Mouse (Mus musculus) intestine, embryonic 14.5 days (tissue): ENCODE results near the gene Capn1. TPM values are rescaled to one million over a fixed set of nuclear protein-coding genes. Genes with fewer than 3 reads are reported as not detected.
A peak's percentile ranks its signal among the peaks of the same experiment; 100 is the strongest.

Experiments used
- ATAC-seq: fragments of 200-750 bp; cut with Nextera tagmentation; replicated peaks from 2 replicates; pipeline ENCODE4 v1.8.0; 2017; ENCODE audit warnings: low read depth, moderate number of reproducible peaks, moderate TSS enrichment, moderate library complexity; ENCODE audit not compliant: low FRiP score, low TSS enrichment
- DNase-seq: peaks from one replicate; pipeline ENCODE4 v3.0.0-alpha.2; 2018; ENCODE audit warnings: low spot score
- H3K27ac ChIP-seq: fragments of 300-500 bp; sonication (generic); 2 replicates; pipeline ENCODE4 v1.5.1; 2014; ENCODE audit warnings: low read depth, mild to moderate bottlenecking, control low read depth
- H3K27me3 ChIP-seq: fragments of 300-500 bp; sonication (generic); replicated peaks from 2 replicates; pipeline ENCODE4 v1.6.1; 2014; ENCODE audit warnings: low read length, control low read depth; ENCODE audit not compliant: control insufficient read depth, insufficient read depth
- H3K36me3 ChIP-seq: fragments of 300-500 bp; sonication (generic); 2 replicates; pipeline ENCODE4 v1.6.1; 2014; ENCODE audit warnings: low read length, control low read depth; ENCODE audit not compliant: control insufficient read depth, insufficient read depth
- H3K4me1 ChIP-seq: fragments of 300-500 bp; sonication (generic); replicated peaks from 2 replicates; pipeline ENCODE4 v1.6.1; 2014; ENCODE audit warnings: low read length, control low read depth, mixed read lengths; ENCODE audit not compliant: control insufficient read depth, insufficient read depth
- H3K4me2 ChIP-seq: fragments of 300-500 bp; sonication (generic); 2 replicates; pipeline ENCODE4 v1.6.1; 2014; ENCODE audit warnings: low read length
- H3K4me3 ChIP-seq: fragments of 300-500 bp; sonication (generic); 2 replicates; pipeline ENCODE4 v1.5.1; 2014; ENCODE audit warnings: low read depth, low read length, control low read depth, mixed read lengths
- H3K9ac ChIP-seq: fragments of 300-500 bp; sonication (generic); 2 replicates; pipeline ENCODE4 v1.6.1; 2014; ENCODE audit warnings: mild to moderate bottlenecking, low read length
- H3K9me3 ChIP-seq: fragments of 300-500 bp; sonication (generic); 2 replicates; pipeline ENCODE4 v1.6.1; 2016; ENCODE audit warnings: low read length, control low read depth; ENCODE audit not compliant: control insufficient read depth
- WGBS: fragments of 180-500 bp; shearing (Covaris S2); extraction: QIAGEN DNeasy Blood & Tissue Kit; methylation state at CpG from one replicate; pipeline ENCODE4 v1.1.7; 2014; 5-methylcytosine and 5-hydroxymethylcytosine counted together
- polyA plus RNA-seq: library from polyadenylated mRNA; unstranded; fragments of >200 nt; fragmentation: Nextera tagmentation; extraction: Ambion mirVana; gene quantifications from 2 replicates; pipeline ENCODE4 v1.2.1, GENCODE M21; 2014

Capn1 gene
- polyA plus RNA-seq, 1 experiment from 2014 or later, result 10.1 TPM

DNA sequence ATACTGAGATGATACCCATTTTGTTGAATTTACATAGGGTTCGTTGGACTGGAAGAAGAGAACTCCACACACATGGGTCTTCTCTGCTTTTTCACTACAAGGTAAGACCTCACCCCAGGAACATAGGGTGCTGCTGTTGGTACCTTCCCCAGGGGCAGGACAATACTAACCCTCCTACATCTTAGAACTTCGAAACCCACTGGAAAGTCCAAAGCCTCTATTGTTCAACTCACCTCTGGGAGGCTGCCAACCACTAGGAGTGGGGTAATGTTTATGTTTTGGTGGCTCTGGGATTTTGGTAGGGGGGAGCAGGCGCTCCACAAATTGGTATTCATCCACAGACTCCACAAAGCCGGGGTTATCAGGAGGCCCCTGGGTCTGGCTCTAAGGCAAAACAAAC is 41.0 kb upstream of the Capn1 start:
- DNase-seq (no peak), ATAC-seq (no peak)
- Histone ChIP-seq H3K4me2 (peak overlapping the region; percentile 89), H3K36me3 (peaks cover 64% of the 10 kb centered on the region), H3K9ac (peak overlapping the region; percentile 71), H3K4me1 (peaks cover 16% of the 10 kb centered on the region), H3K27ac (no peak overlapping the region), H3K27me3 (no peaks in the 10 kb centered on the region), H3K4me3 (peak overlapping the region; percentile 92), H3K9me3 (no peaks in the 10 kb centered on the region)
- WGBS, result 58% methylated on average over 4 of the region's 4 CpGs

DNA sequence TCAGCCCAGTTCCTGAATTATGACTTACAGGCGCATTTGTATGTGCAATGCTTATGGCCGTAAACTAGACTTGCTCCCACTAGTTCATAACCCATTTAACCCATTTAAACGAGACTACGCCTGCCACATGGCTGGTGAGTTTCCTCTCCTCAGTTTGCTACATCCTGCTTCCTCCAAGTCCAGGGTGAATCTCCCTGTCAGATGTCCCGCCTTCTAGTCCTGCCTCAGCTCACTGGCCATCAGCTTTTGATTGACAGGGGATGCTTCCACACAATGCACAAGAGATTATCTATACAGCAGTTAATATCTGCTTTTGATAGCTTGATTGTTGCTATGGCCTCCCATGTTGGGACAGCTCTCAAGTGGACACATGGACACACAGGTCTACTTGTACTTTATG is 38.6 kb upstream of the Capn1 start:
- H3K4me3 ChIP-seq, result no peak overlapping the region
- WGBS, result 81% methylated on average over 5 of the region's 5 CpGs
- H3K27me3 ChIP-seq, result no peaks in the 10 kb centered on the region

DNA sequence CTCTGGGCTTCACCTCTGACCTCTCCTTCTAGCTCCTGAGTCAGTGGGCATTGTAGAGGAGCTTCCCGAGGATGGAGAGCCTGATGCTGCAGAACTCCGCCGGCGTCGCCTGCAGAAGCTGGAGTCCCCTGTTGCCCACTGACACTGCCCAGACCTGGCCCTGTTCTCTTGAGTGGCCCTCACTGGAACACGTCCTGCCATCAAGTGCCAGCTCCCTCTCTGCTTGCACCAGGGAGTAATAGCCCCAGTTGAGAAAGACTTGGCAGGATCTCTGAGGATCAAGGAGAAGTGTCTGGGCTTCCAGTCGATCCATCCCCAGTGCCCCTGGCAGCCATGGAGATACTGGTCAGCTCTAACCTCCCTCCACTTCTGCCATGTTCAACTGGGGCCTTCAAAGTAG is 36.8 kb upstream of the Capn1 start:
- peaks cover 17% of the 10 kb centered on the region for H3K4me1 ChIP-seq
- ATAC-seq (no peak), DNase-seq (no peak)
- no peak overlapping the region for H3K27ac ChIP-seq
- H3K4me2 ChIP-seq, result no peak overlapping the region
- 82% methylated on average over 7 of the region's 7 CpGs for WGBS
- H3K9ac ChIP-seq, result no peak overlapping the region
- no peak overlapping the region for H3K4me3 ChIP-seq
- H3K36me3 ChIP-seq, result peaks cover 82% of the 10 kb centered on the region
- H3K9me3 ChIP-seq, result no peaks in the 10 kb centered on the region
- no peaks in the 10 kb centered on the region for H3K27me3 ChIP-seq

More for the DNA sequence above, 38.6 kb upstream of the Capn1 start:
- H3K27ac ChIP-seq, result no peak overlapping the region
- ATAC-seq (no peak), DNase-seq (no peak)
- H3K4me2 ChIP-seq, result no peak overlapping the region
- H3K36me3 ChIP-seq, result peaks cover 81% of the 10 kb centered on the region
- no peaks in the 10 kb centered on the region for H3K9me3 ChIP-seq
- peaks cover 16% of the 10 kb centered on the region for H3K4me1 ChIP-seq
- no peak overlapping the region for H3K9ac ChIP-seq

DNA sequence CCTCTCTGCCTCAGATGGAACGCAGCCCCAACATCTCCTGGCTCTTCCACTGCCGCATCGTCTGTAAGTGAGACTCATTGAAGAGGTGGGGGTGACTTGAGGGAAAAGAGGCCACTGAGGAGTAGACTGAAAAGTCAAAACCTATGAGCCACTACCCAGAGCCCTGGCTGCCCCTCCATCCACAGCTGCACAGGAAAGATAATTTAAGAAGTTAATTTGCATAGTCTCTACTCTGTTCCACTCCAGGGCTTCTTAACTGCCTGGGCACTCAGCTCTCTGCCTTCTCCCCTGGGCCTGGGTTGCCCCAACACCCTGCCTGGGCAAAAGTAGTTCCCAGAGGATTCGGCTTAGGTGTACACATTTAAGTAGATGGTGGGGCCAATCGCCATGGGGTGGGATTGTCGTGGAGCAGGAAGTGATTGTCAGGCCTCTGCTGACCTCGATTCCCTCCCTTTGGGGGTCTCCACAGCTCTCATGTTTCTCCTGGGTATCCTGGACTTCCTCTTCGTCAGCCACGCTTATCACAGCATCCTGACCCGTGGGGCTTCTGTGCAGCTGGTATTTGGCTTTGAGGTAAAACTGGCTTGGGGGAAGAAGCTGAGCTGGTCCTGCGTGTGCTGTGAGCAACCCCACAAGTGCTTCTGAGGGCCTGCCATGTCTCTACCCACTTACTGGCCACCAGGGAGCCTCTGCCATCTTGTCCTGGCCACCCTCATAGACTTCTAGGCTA is 33.1 kb upstream of the Capn1 start:
- Histone ChIP-seq H3K27ac (no peak overlapping the region), H3K4me3 (no peak overlapping the region), H3K9me3 (no peaks in the 10 kb centered on the region), H3K4me2 (no peak overlapping the region), H3K9ac (no peak overlapping the region), H3K4me1 (peaks cover 15% of the 10 kb centered on the region), H3K27me3 (no peaks in the 10 kb centered on the region), H3K36me3 (peaks cover 56% of the 10 kb centered on the region)
- no peak for DNase-seq
- WGBS, result 89% methylated on average over 11 of the region's 11 CpGs
- ATAC-seq, result no peak

DNA sequence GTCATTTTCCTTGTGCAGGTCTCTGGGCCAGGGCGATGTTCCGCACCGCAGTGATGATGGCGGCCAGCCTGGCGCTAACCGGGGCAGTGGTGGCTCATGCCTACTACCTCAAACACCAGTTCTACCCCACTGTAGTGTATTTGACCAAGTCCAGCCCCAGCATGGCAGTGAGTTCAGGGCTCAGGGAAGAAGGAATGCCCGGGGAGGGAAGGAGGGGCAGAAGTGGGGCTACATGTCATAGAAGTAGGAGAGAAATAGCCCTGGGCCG is 32.1 kb upstream of the Capn1 start:
- ATAC-seq, result no peak
- no peak for DNase-seq
- Histone ChIP-seq H3K4me1 (peaks cover 15% of the 10 kb centered on the region), H3K4me3 (peak overlapping the region; percentile 60), H3K9me3 (no peaks in the 10 kb centered on the region), H3K36me3 (peaks cover 45% of the 10 kb centered on the region), H3K4me2 (peak overlapping the region; percentile 97), H3K9ac (peak overlapping the region; percentile 81), H3K27me3 (no peaks in the 10 kb centered on the region), H3K27ac (no peak overlapping the region)
- 76% methylated on average over 8 of the region's 8 CpGs for WGBS

DNA sequence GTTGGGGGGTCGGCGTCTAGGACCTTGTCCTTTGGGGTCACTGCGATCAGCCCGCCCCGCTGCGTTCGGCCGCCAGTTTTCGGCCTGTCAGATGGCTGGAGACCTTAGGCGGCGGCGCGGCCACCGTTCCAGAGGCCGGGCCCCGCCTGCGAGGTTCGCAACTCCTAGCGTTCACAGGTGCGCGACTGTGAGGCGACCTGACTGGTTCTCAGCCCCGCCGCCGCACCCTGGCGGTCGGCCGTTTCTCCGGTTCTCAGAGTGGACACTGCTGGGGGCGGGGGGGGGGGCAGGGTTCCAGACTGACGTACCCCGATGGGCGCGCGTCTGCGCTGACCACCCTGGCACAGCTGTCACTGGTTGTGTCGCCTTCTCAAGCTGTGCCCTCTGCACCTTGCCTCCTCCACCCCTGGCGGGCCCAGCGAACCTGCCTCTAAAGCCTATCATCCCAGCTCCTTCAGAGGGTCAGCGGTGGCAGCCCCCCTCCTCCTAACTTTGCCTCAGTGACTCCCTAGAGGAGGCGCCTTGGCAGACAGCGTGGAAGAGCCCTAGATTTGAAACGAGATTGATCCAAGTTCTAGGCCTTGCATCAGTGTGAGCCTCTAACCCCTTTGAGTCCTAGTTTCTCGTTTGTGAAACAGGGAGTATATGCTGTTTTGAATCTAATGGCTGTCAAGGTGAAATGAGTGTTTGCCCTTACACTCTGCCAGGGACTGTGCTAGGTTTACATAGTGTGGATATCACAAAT is 31.6 kb upstream of the Capn1 start:
- H3K36me3 ChIP-seq, result peaks cover 40% of the 10 kb centered on the region
- ATAC-seq (peak; percentile 7), DNase-seq (peak; percentile 65)
- peak overlapping the region; percentile 97 for H3K27ac ChIP-seq
- H3K27me3 ChIP-seq, result no peaks in the 10 kb centered on the region
- peak overlapping the region; percentile 60 for H3K4me3 ChIP-seq
- H3K4me2 ChIP-seq, result peak overlapping the region; percentile 97
- H3K9me3 ChIP-seq, result no peaks in the 10 kb centered on the region
- WGBS, result 3% methylated on average over 44 of the region's 44 CpGs
- peak overlapping the region; percentile 81 for H3K9ac ChIP-seq
- H3K4me1 ChIP-seq, result peaks cover 15% of the 10 kb centered on the region

DNA sequence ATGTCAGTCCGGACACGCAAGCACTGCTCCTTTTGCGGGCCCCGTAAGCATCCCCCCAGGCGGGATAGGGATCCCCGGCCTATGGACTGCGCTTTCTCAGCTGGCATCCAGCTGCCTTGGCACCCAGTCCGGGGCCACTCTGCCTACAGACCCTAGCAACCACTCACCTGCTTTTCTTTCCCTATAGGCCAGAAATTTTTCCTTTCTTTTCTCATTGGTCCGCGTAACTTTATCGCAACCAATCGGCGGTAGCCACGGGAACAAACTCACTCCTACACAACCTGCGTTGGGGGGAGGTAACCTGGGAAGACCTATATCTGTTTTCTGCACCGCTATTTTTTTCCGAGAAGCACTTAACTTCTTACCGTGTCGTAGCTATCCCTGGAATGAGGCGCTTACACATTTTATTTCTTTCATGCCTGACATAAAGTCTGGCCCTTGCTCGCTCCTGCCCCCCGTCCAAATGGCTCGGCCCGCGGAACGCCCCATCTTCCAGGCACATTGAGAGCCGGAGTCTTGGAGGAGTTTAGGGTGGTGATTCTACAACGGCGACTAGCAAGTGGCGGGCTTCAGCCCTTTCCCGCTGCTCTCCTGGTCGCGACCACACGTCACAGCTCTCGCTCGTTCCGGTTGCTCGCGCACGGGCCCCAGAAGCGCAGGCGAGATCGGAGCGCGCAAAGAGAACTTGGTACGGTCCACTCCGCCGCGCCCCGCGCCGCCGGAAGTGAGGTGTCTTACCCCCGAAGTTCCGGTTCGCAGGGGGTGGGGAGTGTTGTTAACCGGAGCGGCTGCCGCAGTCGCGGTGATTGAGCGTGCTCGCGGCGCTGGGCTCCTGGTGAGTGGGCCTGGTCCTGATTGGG is 30.8 kb upstream of the Capn1 start, which contains the start of gene Syvn1:
Gene Syvn1 (plus strand): TSS at position 283 of the 860 bp plus-strand sequence.
- H3K36me3 ChIP-seq, result peaks cover 32% of the 10 kb centered on the region
- H3K27ac ChIP-seq, result peak within 1 kb of the TSS; percentile 97
- peak within 1 kb of the TSS; percentile 81 for H3K9ac ChIP-seq
- DNase-seq, result peak; percentile 94
- H3K27me3 ChIP-seq, result no peaks in the 10 kb centered on the region
- H3K4me1 ChIP-seq, result peaks cover 15% of the 10 kb centered on the region
- ATAC-seq, result peak; percentile 88
- H3K9me3 ChIP-seq, result no peaks in the 10 kb centered on the region
- peak within 1 kb of the TSS; percentile 60 for H3K4me3 ChIP-seq
- H3K4me2 ChIP-seq, result peak within 1 kb of the TSS; percentile 97
- WGBS, result under 1% methylated on average over 65 of the region's 65 CpGs

DNA sequence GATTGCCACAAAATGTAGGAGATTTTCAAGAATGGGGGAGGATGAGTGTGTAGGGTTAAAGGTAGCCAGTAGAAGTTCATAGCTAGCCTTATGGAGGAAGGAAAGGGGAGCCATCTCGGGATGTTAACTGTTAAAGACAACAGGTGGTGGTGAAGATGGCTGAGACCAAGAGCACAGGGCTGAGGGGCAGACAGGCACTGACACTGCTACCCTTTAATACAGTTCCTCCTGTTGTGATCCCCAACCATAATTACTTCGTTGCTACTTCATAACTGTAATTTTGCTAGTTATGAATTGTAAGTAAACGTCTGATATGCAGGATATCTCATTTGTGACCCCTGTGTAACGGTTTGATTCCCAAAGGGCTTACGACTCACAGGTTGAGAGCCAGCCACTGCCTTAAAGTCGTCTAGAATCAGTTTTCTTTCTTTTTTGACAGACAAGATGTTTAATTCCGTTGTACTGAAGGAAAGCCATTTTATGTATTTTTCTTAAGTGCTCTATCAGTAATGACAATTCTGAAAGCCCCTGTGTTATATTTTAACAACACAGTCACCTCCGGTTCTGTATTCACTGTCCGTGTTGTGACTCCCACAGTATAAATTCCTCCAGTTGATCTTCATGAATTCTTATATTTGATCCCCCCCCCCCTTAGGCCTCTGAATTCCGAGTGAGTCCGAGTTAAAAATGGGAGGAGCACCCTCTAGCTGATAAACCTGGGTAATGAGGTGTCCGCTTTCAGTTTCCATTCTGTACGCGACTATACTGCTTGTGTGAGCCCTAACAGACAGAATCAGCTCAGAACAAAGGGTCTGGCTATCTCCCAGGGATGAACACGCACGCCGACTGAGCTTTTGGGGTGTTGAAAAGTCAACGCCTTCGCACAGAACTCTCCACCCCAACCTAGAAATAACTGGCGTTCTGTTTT is 29.9 kb upstream of the Capn1 start:
- ATAC-seq, result peak; percentile 42
- Histone ChIP-seq H3K27ac (peak overlapping the region; percentile 97), H3K4me3 (peak overlapping the region; percentile 60), H3K4me1 (peaks cover 15% of the 10 kb centered on the region), H3K9ac (peak overlapping the region; percentile 81), H3K9me3 (no peaks in the 10 kb centered on the region), H3K4me2 (peak overlapping the region; percentile 97), H3K36me3 (peaks cover 23% of the 10 kb centered on the region), H3K27me3 (no peaks in the 10 kb centered on the region)
- WGBS, result 16% methylated on average over 20 of the region's 20 CpGs
- DNase-seq, result no peak
